Mouse (Mus musculus) large intestine, adult 2 months (tissue): ENCODE measurements around the gene Tmem132a. TPM values are rescaled to one million over a fixed set of nuclear protein-coding genes. Genes with fewer than 3 reads are reported as not detected.

Experiments used
- polyA plus RNA-seq: library from polyadenylated mRNA; depleted of rRNA; stranded (reverse); fragments of >200 nt; gene quantifications from 2 replicates; pipeline ENCODE4 v1.2.3, GENCODE M21; 2012; rRNA removed

The Tmem132a gene
- polyA plus RNA-seq, 1 experiment = 5.7 TPM

Other genes starting within 250 kb of the Tmem132a start
- 1.3 and 6.0 TPM in 2 replicates for gene Vwce, start 235.7 kb downstream of the Tmem132a start, polyA plus RNA-seq
- gene Pga5, start 191.9 kb downstream of the Tmem132a start, polyA plus RNA-seq = 0.09 TPM in 1 of 2 replicates, not detected in the other
- 24.7 and 26.6 TPM in 2 replicates for gene Vps37c, start 181.2 kb downstream of the Tmem132a start, polyA plus RNA-seq
- gene Cd5, start 130.9 kb downstream of the Tmem132a start, polyA plus RNA-seq = 4.1 and 4.8 TPM in 2 replicates
- 5.6 and 7.3 TPM in 2 replicates for gene Cd6, start 39.9 kb downstream of the Tmem132a start, polyA plus RNA-seq
- 10.1 and 14.6 TPM in 2 replicates for gene Slc15a3, start 30.2 kb downstream of the Tmem132a start, polyA plus RNA-seq
- gene Tmem109, start 12.1 kb upstream of the Tmem132a start, polyA plus RNA-seq = 41.7 and 49.4 TPM in 2 replicates
- 174 and 229 TPM in 2 replicates for gene Prpf19, start 25.3 kb upstream of the Tmem132a start, polyA plus RNA-seq
- 0.30 and 0.35 TPM in 2 replicates for gene Zp1, start 50.7 kb upstream of the Tmem132a start, polyA plus RNA-seq
- 0.77 and 0.86 TPM in 2 replicates for gene Ptgdr2, start 67.2 kb upstream of the Tmem132a start, polyA plus RNA-seq
- gene Ccdc86, start 79.3 kb upstream of the Tmem132a start, polyA plus RNA-seq = 6.6 and 7.0 TPM in 2 replicates
- 67.1 and 273 TPM in 2 replicates for gene Ms4a10, start 104.7 kb upstream of the Tmem132a start, polyA plus RNA-seq
- gene Ms4a15, start 123.3 kb upstream of the Tmem132a start, polyA plus RNA-seq = 0.73 and 2.2 TPM in 2 replicates
- gene Ms4a18, start 148.1 kb upstream of the Tmem132a start, polyA plus RNA-seq = 103 and 159 TPM in 2 replicates
- gene Ms4a8a, start 211.2 kb upstream of the Tmem132a start, polyA plus RNA-seq = 542 and 606 TPM in 2 replicates